Mouse (Mus musculus): ENCODE results near the gene Spata2l.
"Not testable (repeated sequence)": the region's sequence is repeated elsewhere in the genome, so short reads cannot be mapped to it uniquely, and the experiment has no call there.

The Spata2l gene

GRCm38 (mm10) chr8:123247748-123248147 is 11.7 kb upstream of the Spata2l start:
- DNase-seq (ENCODE audit: low read depth, low spot score): no peak

GRCm38 (mm10) chr8:123245543-123245942 is 9.5 kb upstream of the Spata2l start:
- DNase-seq (ENCODE audit: low read depth, low spot score): no peak

- DNase-seq (ENCODE audit: low read depth, low spot score): no peak
These were observed 8.3 kb upstream of the Spata2l start for GRCm38 (mm10) chr8:123244382-123244781.

- DNase-seq (ENCODE audit: low read depth, low spot score): no peak
These were observed 7.0 kb upstream of the Spata2l start for GRCm38 (mm10) chr8:123243053-123243452.

GRCm38 (mm10) chr8:123242107-123242923 is 6.3 kb upstream of the Spata2l start:
- no peak for DNase-seq (ENCODE audit: low read depth, low spot score)

- DNase-seq (ENCODE audit: low read depth, low spot score): no peak
These were observed 3.4 kb upstream of the Spata2l start for GRCm38 (mm10) chr8:123239398-123239797.

GRCm38 (mm10) chr8:123234918-123235519 is 1.0 kb downstream of the Spata2l start:
- no peak for DNase-seq (ENCODE audit: low read depth, low spot score)

- DNase-seq (ENCODE audit: low read depth, low spot score): no peak
These were observed 2.3 kb downstream of the Spata2l start for GRCm38 (mm10) chr8:123233760-123234159.

GRCm38 (mm10) chr8:123233300-123233699 is 2.7 kb downstream of the Spata2l start:
- DNase-seq (ENCODE audit: low read depth, low spot score): no peak

- no peak for DNase-seq (ENCODE audit: low read depth, low spot score)
These were observed 3.5 kb downstream of the Spata2l start for GRCm38 (mm10) chr8:123232553-123232952.

- no peak for DNase-seq (ENCODE audit: low read depth, low spot score)
These were observed 4.3 kb downstream of the Spata2l start for GRCm38 (mm10) chr8:123231742-123232141.

- not testable (repeated sequence) for DNase-seq (ENCODE audit: low read depth, low spot score)
These were observed 5.7 kb downstream of the Spata2l start for GRCm38 (mm10) chr8:123230326-123230725.

GRCm38 (mm10) chr8:123228416-123228815 is 7.6 kb downstream of the Spata2l start:
- DNase-seq (ENCODE audit: low read depth, low spot score): no peak

GRCm38 (mm10) chr8:123224278-123225266 is 11.5 kb downstream of the Spata2l start, which contains the start of gene Cdk10:
TSS of gene Cdk10 (plus strand) at chr8:123224842.
- DNase-seq (ENCODE audit: low read depth, low spot score): peak; percentile 87

- no peak for DNase-seq (ENCODE audit: low read depth, low spot score)
These were observed 15.1 kb downstream of the Spata2l start for GRCm38 (mm10) chr8:123220917-123221316.

GRCm38 (mm10) chr8:123215430-123215829 is 20.6 kb downstream of the Spata2l start:
- DNase-seq (ENCODE audit: low read depth, low spot score): no peak

GRCm38 (mm10) chr8:123213118-123213772 is 22.8 kb downstream of the Spata2l start:
- DNase-seq (ENCODE audit: low read depth, low spot score): no peak

GRCm38 (mm10) chr8:123212321-123213117 is 23.5 kb downstream of the Spata2l start, which contains the start of the genes Chmp1a and Spata33:
TSS of gene Chmp1a (minus strand) at chr8:123212763.
TSS of gene Spata33 (plus strand) at chr8:123212832.
- DNase-seq (ENCODE audit: low read depth, low spot score): peak; percentile 86

- no peak for DNase-seq (ENCODE audit: low read depth, low spot score)
These were observed 24.2 kb downstream of the Spata2l start for GRCm38 (mm10) chr8:123211876-123212275.

- DNase-seq (ENCODE audit: low read depth, low spot score): no peak
These were observed 32.5 kb downstream of the Spata2l start for GRCm38 (mm10) chr8:123203571-123203970.
